Mouse (Mus musculus) myocyte (in vitro differentiated cells): Measurements from ENCODE around the gene Nudt21. TPM values are rescaled to one million over a fixed set of nuclear protein-coding genes. Genes with fewer than 3 reads are reported as not detected.

ENCODE experiments used
- H3K27me3 ChIP-seq: one replicate; pipeline ENCODE4 v1.6.1; 2011; ENCODE audit not compliant: control insufficient read depth, insufficient read depth, insufficient read length
- H3K36me3 ChIP-seq: one replicate; pipeline ENCODE4 v1.6.1; 2011; ENCODE audit not compliant: control insufficient read depth, insufficient read depth
- H3K4me2 ChIP-seq: one replicate; pipeline ENCODE4 v1.6.1; 2011; ENCODE audit warnings: low read depth, control low read depth
- H3K4me3 ChIP-seq: one replicate; pipeline ENCODE4 v1.5.1; 2011; ENCODE audit warnings: mild to moderate bottlenecking, control low read depth, moderate library complexity
- H3K79me2 ChIP-seq: one replicate; pipeline ENCODE4 v1.6.1; 2011; ENCODE audit not compliant: control insufficient read depth, insufficient read depth
- H3ac ChIP-seq: one replicate; pipeline ENCODE4 v1.6.1; 2011; ENCODE audit not compliant: control insufficient read depth, insufficient read length
- CEBPB ChIP-seq: IDR thresholded peaks from 2 replicates; pipeline ENCODE4 v1.6.1; 2011; ENCODE audit warnings: mild to moderate bottlenecking, moderate library complexity; ENCODE audit not compliant: poor library complexity, insufficient read depth, severe bottlenecking
- E2F4 ChIP-seq: IDR thresholded peaks from one replicate; pipeline ENCODE4 v1.6.1; 2011; ENCODE audit warnings: mild to moderate bottlenecking, control low read depth, moderate library complexity; ENCODE audit not compliant: insufficient read depth
- MAX ChIP-seq: IDR thresholded peaks from one replicate; pipeline ENCODE4 v1.6.1; 2011; ENCODE audit warnings: low read depth, mild to moderate bottlenecking, control low read depth
- MYOD1 ChIP-seq, 3 experiments: IDR thresholded peaks; one replicate each; pipeline ENCODE4 v1.6.1; 2011; ENCODE audit warnings: control low read depth in 2 of 3, low read depth in 2 of 3, mild to moderate bottlenecking in 2 of 3, moderate library complexity in 1 of 3; ENCODE audit not compliant: insufficient read length in 2 of 3, control insufficient read depth in 1 of 3
- MYOG ChIP-seq, 3 experiments: IDR thresholded peaks; one replicate each; pipeline ENCODE4 v1.6.1; 2011; ENCODE audit warnings: control low read depth in 2 of 3, low read depth in 2 of 3, mild to moderate bottlenecking in 2 of 3; ENCODE audit not compliant: insufficient read length in 2 of 3, control insufficient read depth in 1 of 3, insufficient read depth in 1 of 3
- POLR2A ChIP-seq: IDR thresholded peaks from one replicate; pipeline ENCODE4 v1.6.1; 2011; ENCODE audit warnings: low read depth, mild to moderate bottlenecking, control low read depth, moderate library complexity; ENCODE audit not compliant: insufficient read length
- POLR2AphosphoS2 ChIP-seq: IDR thresholded peaks from one replicate; pipeline ENCODE4 v1.6.1; 2011; ENCODE audit warnings: low read depth, control low read depth; ENCODE audit not compliant: insufficient read length
- REST ChIP-seq: IDR thresholded peaks from one replicate; pipeline ENCODE4 v1.6.1; 2011; ENCODE audit warnings: mild to moderate bottlenecking, control low read depth, moderate library complexity; ENCODE audit not compliant: insufficient read depth, insufficient read length
- SRF ChIP-seq: IDR thresholded peaks from one replicate; pipeline ENCODE4 v1.6.1; 2011; ENCODE audit warnings: low read depth; ENCODE audit not compliant: control insufficient read depth, insufficient read length
- TCF12 ChIP-seq: IDR thresholded peaks from one replicate; pipeline ENCODE4 v1.6.1; 2011; ENCODE audit warnings: mild to moderate bottlenecking, control low read depth; ENCODE audit not compliant: poor library complexity, insufficient read depth, severe bottlenecking
- TCF3 ChIP-seq: IDR thresholded peaks from one replicate; pipeline ENCODE4 v1.6.1; 2011; ENCODE audit warnings: low read depth, control low read depth; ENCODE audit not compliant: insufficient read length
- USF1 ChIP-seq: IDR thresholded peaks from one replicate; pipeline ENCODE4 v1.6.1; 2011; ENCODE audit warnings: low read depth, mild to moderate bottlenecking, control low read depth, moderate library complexity
- polyA plus RNA-seq: library from polyadenylated mRNA; unstranded; fragments of >200 nt; fragmentation: generic; extraction: Trizol; gene quantifications from one replicate; pipeline ENCODE4 v1.2.1, GENCODE M21; 2012; ENCODE audit warnings: missing spikeins

Gene Nudt21
- polyA plus RNA-seq, 1 experiment, result 88.6 TPM

DNA sequence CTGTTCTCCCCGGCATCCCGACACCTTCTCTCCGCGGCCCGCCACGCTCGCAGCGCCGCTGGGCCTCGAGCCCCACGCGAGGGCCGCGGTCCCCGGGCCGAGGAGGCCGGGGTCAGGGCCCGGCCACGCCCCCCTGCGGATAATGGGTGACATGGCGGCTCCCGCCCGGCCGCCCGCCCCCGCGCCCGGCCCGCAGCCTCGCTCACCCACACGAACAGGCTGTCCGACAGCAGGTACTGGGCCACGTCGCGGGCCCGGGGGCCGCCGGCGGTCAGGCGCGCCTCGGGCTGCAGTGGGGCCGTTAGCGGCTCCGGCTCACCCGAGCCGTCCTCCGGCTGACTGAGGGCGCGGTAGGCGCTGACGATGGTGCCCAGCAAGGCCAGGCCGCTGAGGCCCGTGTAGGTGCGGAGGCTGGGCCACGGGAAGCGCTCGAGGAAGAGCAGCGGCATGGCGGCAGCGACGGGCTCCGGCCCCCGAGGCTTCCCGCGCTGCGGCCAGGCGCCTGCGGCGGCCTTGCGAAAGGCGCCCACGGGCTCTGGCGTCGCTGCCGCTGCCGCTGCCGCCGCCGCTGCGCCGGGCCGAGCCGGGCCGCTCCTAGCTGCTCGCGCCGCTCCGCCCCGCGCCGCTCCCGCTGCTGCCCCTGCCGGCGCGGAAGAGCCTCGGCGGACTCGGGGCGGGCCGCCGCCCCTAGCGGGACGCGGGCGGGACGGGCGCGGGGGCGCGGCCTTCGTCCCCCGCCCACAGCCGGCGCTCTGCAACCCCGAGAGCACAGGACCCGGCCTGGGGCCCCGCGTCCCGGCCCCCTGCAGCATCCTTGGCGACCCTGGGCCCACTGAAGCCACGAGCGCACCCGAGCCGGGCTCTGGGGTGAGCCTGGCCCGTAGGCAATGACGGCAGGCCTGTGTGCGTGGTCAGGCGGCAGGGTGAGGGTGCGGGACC, 24.5 kb downstream of the Nudt21 start, which contains the start of gene Amfr:
Gene Amfr, minus strand, starts transcription at position 830 of the 939 bp plus-strand sequence.
- no peaks in the 10 kb centered on the region for H3K27me3 ChIP-seq
- peaks cover 45% of the 10 kb centered on the region for H3K79me2 ChIP-seq
- H3K4me3 ChIP-seq, result peak within 1 kb of the TSS; percentile 71
- peak within 1 kb of the TSS; percentile 92 for H3K4me2 ChIP-seq
- no peaks in the 10 kb centered on the region for H3K36me3 ChIP-seq
- TF ChIP-seq E2F4 (no peak), USF1 (no peak), POLR2A (peak; percentile 83), POLR2AphosphoS2 (peak; percentile 59), SRF (no peak), MYOD1 (IDR thresholded peaks at IDR 0.05; ENCODE audit: control insufficient read depth in 1 of 3, insufficient read length in 2 of 3, low read depth in 2 of 3) (peak in 1 of 3 experiments; percentile 15)
- H3ac ChIP-seq, result peak within 1 kb of the TSS; percentile 97

DNA sequence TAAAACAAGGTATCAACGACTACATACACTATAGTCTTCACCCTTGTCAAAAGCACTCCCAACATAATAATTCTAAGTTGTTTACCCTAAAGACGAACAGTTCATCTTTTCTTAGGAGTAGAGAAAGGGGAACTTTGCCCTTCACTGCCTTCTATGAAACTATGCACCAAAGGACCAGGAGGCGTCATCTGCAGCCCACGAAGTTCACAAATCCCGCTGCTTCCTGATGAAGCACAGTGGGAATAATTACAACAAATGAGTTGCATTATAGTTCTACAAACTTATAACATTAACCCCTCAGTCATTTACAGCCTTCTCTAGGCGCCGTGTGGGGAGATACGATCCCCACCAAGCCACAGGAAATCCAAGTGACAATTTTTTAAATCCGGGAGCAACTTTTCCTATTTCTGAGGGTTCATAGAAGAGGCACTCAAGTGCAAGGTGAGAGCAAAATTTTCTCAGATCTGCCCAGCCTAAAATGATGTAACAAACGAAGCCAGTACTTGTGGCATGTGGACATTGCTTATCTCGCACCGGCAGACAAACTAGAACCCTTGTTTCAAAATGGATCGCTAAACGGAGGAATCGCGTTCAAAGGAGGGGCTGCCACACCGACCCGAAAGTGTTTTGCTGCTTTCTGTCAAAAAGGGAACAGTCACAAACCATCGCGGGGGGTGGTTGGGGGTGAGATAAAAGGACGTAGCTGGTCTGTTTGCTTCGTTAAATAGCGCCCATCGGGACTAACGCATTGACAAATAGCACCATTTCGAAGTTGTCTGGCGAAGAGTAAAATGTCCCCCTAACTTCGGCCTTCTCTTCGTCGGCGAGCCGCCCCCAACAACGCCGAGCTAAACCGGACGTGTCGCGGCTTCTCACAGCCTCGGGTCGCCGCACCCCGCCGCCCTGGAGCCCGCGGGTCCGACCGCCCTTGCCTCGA, 25.5 kb downstream of the Nudt21 start:
- Histone ChIP-seq H3ac (peak overlapping the region; percentile 97), H3K27me3 (no peaks in the 10 kb centered on the region), H3K4me3 (peak overlapping the region; percentile 71), H3K36me3 (no peaks in the 10 kb centered on the region), H3K79me2 (peaks cover 55% of the 10 kb centered on the region), H3K4me2 (peak overlapping the region; percentile 78)
- TF ChIP-seq TCF3 (no peak), TCF12 (no peak), E2F4 (no peak), MAX (no peak), MYOD1 (IDR thresholded peaks at IDR 0.05; ENCODE audit: control insufficient read depth in 1 of 3, insufficient read length in 2 of 3, low read depth in 2 of 3) (no peak), CEBPB (no peak), POLR2A (no peak), POLR2AphosphoS2 (no peak), MYOG (IDR thresholded peaks at IDR 0.05; ENCODE audit: control insufficient read depth in 1 of 3, insufficient read depth in 1 of 3, insufficient read length in 2 of 3, low read depth in 2 of 3) (no peak), USF1 (no peak)

DNA sequence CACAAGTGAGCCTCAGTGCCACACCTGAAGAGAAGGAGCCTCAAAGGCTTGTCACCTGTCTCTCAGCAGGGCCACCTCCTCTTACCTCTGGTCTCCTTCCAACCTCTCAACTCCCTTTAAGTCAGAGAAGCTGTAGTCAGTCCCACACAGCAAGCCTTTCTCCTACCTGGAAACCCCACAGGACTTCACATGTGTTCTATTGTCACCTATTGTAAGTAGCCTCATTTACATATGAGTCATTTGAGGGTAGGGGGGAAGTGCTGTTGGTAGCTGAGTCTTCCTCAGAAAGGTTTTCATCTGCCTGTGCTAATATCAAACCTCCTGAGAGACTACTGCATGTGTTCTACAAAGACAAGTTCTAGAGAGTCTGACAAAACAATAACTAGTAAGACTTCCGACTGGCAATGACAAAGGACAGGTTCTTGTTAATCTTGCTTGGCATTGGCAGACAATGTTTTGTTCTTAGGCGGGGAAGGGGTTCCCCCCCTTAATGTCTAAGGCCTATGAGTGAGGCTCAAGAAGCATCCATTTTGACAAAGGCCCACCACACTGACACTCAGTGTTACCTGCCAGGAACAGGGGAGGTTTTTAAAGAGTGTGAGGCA, 26.6 kb downstream of the Nudt21 start:
- Histone ChIP-seq H3ac (no peak overlapping the region), H3K4me3 (peak overlapping the region; percentile 71), H3K79me2 (peaks cover 66% of the 10 kb centered on the region), H3K27me3 (no peaks in the 10 kb centered on the region), H3K36me3 (no peaks in the 10 kb centered on the region), H3K4me2 (peak overlapping the region; percentile 78)
- no peak for TF ChIP-seq TCF12
- no peak for TF ChIP-seq USF1
- TF ChIP-seq POLR2AphosphoS2, result no peak
- TF ChIP-seq E2F4, result no peak
- no peak for TF ChIP-seq MYOD1 (IDR thresholded peaks at IDR 0.05; ENCODE audit: control insufficient read depth in 1 of 3, insufficient read length in 2 of 3, low read depth in 2 of 3)
- TF ChIP-seq TCF3, result no peak

DNA sequence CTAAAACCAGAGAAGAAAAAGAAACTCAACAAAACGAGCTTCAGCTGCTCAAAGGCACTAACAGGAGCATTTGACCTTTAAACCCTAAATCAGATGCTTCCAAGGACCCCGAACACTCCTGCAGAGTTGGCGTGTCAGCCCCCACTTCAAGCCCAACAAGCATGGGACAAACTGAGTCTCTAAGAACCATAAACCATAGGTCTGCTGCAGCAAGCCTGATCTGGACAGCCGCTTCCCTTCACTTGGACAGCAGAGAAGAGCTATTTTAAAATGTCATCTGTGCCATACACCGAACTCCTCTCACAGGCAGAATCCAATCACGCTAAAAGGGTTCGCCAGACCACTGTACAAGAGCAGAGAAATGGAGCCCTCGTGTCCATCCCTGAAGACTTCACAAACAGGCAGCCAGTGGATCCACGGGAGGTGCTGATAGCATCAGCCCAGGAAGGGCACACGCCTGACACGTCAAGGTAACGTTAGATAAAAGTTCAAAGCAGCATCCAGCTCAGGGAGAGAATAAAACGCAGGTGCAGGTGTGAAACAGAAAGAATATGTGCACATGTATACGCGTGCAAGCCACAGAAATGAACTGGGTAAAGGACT, 27.5 kb downstream of the Nudt21 start:
- Histone ChIP-seq H3K36me3 (peaks cover 5% of the 10 kb centered on the region), H3K4me3 (no peak overlapping the region), H3K27me3 (no peaks in the 10 kb centered on the region), H3ac (no peak overlapping the region), H3K79me2 (peaks cover 74% of the 10 kb centered on the region), H3K4me2 (no peak overlapping the region)
- TF ChIP-seq E2F4 (no peak), SRF (no peak), REST (no peak), POLR2AphosphoS2 (no peak), CEBPB (no peak), USF1 (no peak), POLR2A (no peak), MYOD1 (IDR thresholded peaks at IDR 0.05; ENCODE audit: control insufficient read depth in 1 of 3, insufficient read length in 2 of 3, low read depth in 2 of 3) (no peak), TCF12 (no peak), TCF3 (no peak), MAX (no peak), MYOG (IDR thresholded peaks at IDR 0.05; ENCODE audit: control insufficient read depth in 1 of 3, insufficient read depth in 1 of 3, insufficient read length in 2 of 3, low read depth in 2 of 3) (no peak)
